Mouse (Mus musculus): ENCODE results near the gene Krt71. TPM values are rescaled to one million over a fixed set of nuclear protein-coding genes. Genes with fewer than 3 reads are reported as not detected.
"Not testable (repeated sequence)": the region's sequence is repeated elsewhere in the genome, so short reads cannot be mapped to it uniquely, and the experiment has no call there.

Krt71 gene
- polyA plus RNA-seq, 1 experiment from 2014 or later = not detected

DNA sequence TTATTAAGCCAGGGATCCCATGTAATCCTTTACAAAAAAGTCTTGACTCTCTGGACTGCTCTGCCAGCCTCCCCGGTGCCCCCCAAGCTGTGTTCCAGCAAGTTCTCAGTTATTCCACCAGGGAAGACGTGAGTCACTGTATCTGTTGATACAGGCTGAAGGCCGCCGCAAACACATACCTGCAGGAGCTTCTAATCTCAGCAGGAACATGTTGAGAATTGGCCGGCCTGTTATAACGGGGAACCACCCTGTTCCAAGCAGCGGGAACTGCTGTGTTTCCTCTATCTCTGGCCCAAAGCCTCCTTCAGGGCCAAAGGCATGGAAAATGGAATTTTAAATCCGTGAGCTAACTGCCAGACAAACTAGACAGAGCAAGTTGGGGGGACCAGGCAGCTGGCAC, 29.2 kb downstream of the Krt71 start:
- no peaks in the 10 kb centered on the region for H3K36me3 ChIP-seq
- no peak overlapping the region for H3K4me2 ChIP-seq
- no peaks in the 10 kb centered on the region for H3K27me3 ChIP-seq
- no peaks in the 10 kb centered on the region for H3K9me3 ChIP-seq (replicated peaks)
- 82% methylated on average over 8 of the region's 8 CpGs for WGBS
- no peaks in the 10 kb centered on the region for H3K4me1 ChIP-seq
- no peak overlapping the region for H3K9ac ChIP-seq
- no peak overlapping the region for H3K27ac ChIP-seq
- ATAC-seq (replicated peaks; ENCODE audit: low FRiP score) = no peak
- H3K4me3 ChIP-seq (replicated peaks) = no peak overlapping the region

DNA sequence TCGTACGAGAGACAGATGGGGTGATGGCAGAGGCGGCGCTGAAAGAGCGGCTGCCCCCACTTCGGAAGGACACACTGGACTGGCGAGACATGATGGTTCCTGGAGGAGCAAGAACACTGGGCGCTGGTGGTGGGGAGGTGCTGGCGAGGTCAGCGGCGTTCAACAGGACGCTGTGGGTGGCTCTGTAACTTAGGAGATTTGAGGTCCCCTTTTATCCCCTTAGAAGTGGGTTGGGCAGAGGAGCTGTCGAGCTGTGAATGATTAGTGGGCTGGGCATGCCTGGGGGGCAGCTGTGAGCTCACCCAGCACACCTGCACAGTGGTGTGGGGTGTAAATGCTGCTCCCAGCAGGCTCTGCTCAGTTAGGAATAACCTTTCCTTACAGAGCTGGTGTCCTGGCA, 30.2 kb downstream of the Krt71 start, which contains the start of gene Krt5:
Krt5 (minus strand) TSS at position 179 of the 400 bp plus-strand sequence.
- no peaks in the 10 kb centered on the region for H3K36me3 ChIP-seq
- WGBS = 61% methylated on average over 13 of the region's 13 CpGs
- H3K9me3 ChIP-seq (replicated peaks) = no peaks in the 10 kb centered on the region
- no peaks in the 10 kb centered on the region for H3K4me1 ChIP-seq
- no peaks in the 10 kb centered on the region for H3K27me3 ChIP-seq
- no peak within 1 kb of the TSS for H3K27ac ChIP-seq
- no peak for ATAC-seq (replicated peaks; ENCODE audit: low FRiP score)
- H3K9ac ChIP-seq = no peak within 1 kb of the TSS
- H3K4me3 ChIP-seq (replicated peaks) = no peak within 1 kb of the TSS
- H3K4me2 ChIP-seq = no peak within 1 kb of the TSS

GRCm38 (mm10) chr15:101708683-101709082, 34.2 kb downstream of the Krt71 start:
- H3K9ac ChIP-seq = no peak overlapping the region
- no peak for ATAC-seq (replicated peaks; ENCODE audit: low FRiP score)
- no peak overlapping the region for H3K4me3 ChIP-seq (replicated peaks)
- no peak overlapping the region for H3K27ac ChIP-seq
- no peak overlapping the region for H3K4me2 ChIP-seq
- no peaks in the 10 kb centered on the region for H3K27me3 ChIP-seq
- no peaks in the 10 kb centered on the region for H3K9me3 ChIP-seq (replicated peaks)
- 67% methylated on average over 11 of the region's 11 CpGs for WGBS
- H3K4me1 ChIP-seq = no peaks in the 10 kb centered on the region
- no peaks in the 10 kb centered on the region for H3K36me3 ChIP-seq

- no peak for ATAC-seq (replicated peaks; ENCODE audit: low FRiP score)
- Histone ChIP-seq H3K4me3 (replicated peaks) (no peak overlapping the region), H3K27me3 (no peaks in the 10 kb centered on the region), H3K4me1 (no peaks in the 10 kb centered on the region), H3K27ac (no peak overlapping the region), H3K9ac (no peak overlapping the region), H3K36me3 (no peaks in the 10 kb centered on the region), H3K9me3 (replicated peaks) (no peaks in the 10 kb centered on the region), H3K4me2 (no peak overlapping the region)
- 85% methylated on average over 9 of the region's 9 CpGs for WGBS
Observed at GRCm38 (mm10) chr15:101707454-101707853, 35.5 kb downstream of the Krt71 start.

GRCm38 (mm10) chr15:101704066-101704465, 38.8 kb downstream of the Krt71 start:
- Histone ChIP-seq H3K9ac (no peak overlapping the region), H3K36me3 (no peaks in the 10 kb centered on the region), H3K4me1 (no peaks in the 10 kb centered on the region), H3K27ac (no peak overlapping the region), H3K9me3 (replicated peaks) (no peaks in the 10 kb centered on the region), H3K27me3 (no peaks in the 10 kb centered on the region), H3K4me2 (no peak overlapping the region), H3K4me3 (replicated peaks) (no peak overlapping the region)
- 67% methylated on average over 4 of the region's 4 CpGs for WGBS
- ATAC-seq (replicated peaks; ENCODE audit: low FRiP score) = 0 out of 2 replicates have a peak, but pooled peaks have one; percentile 29

DNA sequence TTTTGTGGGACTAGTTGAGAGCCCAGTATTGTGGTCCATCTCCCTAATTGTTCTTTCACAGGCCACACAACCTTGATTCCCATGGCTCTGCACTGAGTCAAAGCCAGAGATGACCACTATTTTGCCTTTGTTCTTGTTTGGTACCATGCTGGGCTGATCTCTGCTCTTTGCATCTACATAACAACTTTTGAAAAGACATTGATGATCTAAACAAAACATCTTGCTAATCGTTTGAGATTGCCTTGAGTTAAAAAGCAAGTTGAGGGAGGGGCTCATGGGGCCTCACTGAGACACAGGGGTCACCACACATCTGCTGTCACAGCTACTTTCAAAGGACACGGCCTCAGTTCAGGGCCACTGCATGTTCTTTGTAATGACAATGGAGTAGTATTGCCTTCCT, 40.5 kb downstream of the Krt71 start:
- H3K9ac ChIP-seq = no peak overlapping the region
- no peaks in the 10 kb centered on the region for H3K9me3 ChIP-seq (replicated peaks)
- H3K4me1 ChIP-seq = no peaks in the 10 kb centered on the region
- no peak for ATAC-seq (replicated peaks; ENCODE audit: low FRiP score)
- no peak overlapping the region for H3K27ac ChIP-seq
- H3K36me3 ChIP-seq = no peaks in the 10 kb centered on the region
- no peak overlapping the region for H3K4me2 ChIP-seq
- WGBS = 15% methylated on average over 2 of the region's 2 CpGs
- H3K27me3 ChIP-seq = no peaks in the 10 kb centered on the region
- H3K4me3 ChIP-seq (replicated peaks) = no peak overlapping the region

- Histone ChIP-seq H3K4me2 (no peak overlapping the region), H3K9me3 (replicated peaks) (no peaks in the 10 kb centered on the region), H3K4me3 (replicated peaks) (no peak overlapping the region), H3K36me3 (no peaks in the 10 kb centered on the region), H3K27ac (no peak overlapping the region), H3K4me1 (no peaks in the 10 kb centered on the region), H3K9ac (no peak overlapping the region), H3K27me3 (no peaks in the 10 kb centered on the region)
- WGBS = 81% methylated on average over 8 of the region's 8 CpGs
- ATAC-seq (replicated peaks; ENCODE audit: low FRiP score) = no peak
Observed at GRCm38 (mm10) chr15:101699866-101700265, 43.0 kb downstream of the Krt71 start.

DNA sequence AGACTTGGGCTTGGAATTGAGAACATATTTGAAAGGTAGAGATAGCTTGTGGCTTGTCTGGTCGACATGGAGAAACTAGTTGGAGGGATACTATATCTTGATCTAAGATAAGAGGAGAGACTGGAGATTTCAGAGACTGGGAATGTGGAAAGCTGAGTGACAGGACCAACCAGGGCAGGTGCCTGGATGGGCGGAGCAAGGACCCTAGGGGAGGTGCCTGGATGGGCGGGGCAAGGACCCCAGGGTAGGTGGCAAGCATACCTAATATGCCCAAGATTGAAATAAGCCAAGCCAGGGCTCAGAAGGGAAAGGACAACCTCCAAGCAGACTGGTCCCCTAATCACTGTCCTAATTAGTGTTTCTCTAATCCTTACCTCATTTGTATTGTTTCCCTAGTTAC, 43.7 kb downstream of the Krt71 start:
- 56% methylated on average over 3 of the region's 3 CpGs for WGBS
- H3K9me3 ChIP-seq (replicated peaks) = no peaks in the 10 kb centered on the region
- H3K36me3 ChIP-seq = no peaks in the 10 kb centered on the region
- no peak overlapping the region for H3K9ac ChIP-seq
- no peak overlapping the region for H3K4me2 ChIP-seq
- no peak for ATAC-seq (replicated peaks; ENCODE audit: low FRiP score)
- no peak overlapping the region for H3K27ac ChIP-seq
- H3K4me1 ChIP-seq = no peaks in the 10 kb centered on the region
- H3K27me3 ChIP-seq = no peaks in the 10 kb centered on the region
- H3K4me3 ChIP-seq (replicated peaks) = no peak overlapping the region

- H3K27me3 ChIP-seq = no peaks in the 10 kb centered on the region
- no peak overlapping the region for H3K4me3 ChIP-seq (replicated peaks)
- no peaks in the 10 kb centered on the region for H3K9me3 ChIP-seq (replicated peaks)
- no peak overlapping the region for H3K9ac ChIP-seq
- H3K27ac ChIP-seq = no peak overlapping the region
- no peaks in the 10 kb centered on the region for H3K36me3 ChIP-seq
- WGBS = 74% methylated on average over 8 of the region's 8 CpGs
- no peak for ATAC-seq (replicated peaks; ENCODE audit: low FRiP score)
- no peaks in the 10 kb centered on the region for H3K4me1 ChIP-seq
- no peak overlapping the region for H3K4me2 ChIP-seq
Observed at GRCm38 (mm10) chr15:101697326-101698188, 45.4 kb downstream of the Krt71 start.

- Histone ChIP-seq H3K9ac (no peak within 1 kb of the TSS), H3K27ac (no peak within 1 kb of the TSS), H3K4me2 (no peak within 1 kb of the TSS), H3K4me1 (no peaks in the 10 kb centered on the region), H3K36me3 (no peaks in the 10 kb centered on the region), H3K4me3 (replicated peaks) (no peak within 1 kb of the TSS), H3K27me3 (no peaks in the 10 kb centered on the region), H3K9me3 (replicated peaks) (no peaks in the 10 kb centered on the region)
- no peak for ATAC-seq (replicated peaks; ENCODE audit: low FRiP score)
- WGBS = 80% methylated on average over 5 of the region's 5 CpGs
Observed at GRCm38 (mm10) chr15:101694207-101694606, 48.7 kb downstream of the Krt71 start, which contains the start of gene Krt6a. Krt6a (minus strand) TSS chr15:101694307.

DNA sequence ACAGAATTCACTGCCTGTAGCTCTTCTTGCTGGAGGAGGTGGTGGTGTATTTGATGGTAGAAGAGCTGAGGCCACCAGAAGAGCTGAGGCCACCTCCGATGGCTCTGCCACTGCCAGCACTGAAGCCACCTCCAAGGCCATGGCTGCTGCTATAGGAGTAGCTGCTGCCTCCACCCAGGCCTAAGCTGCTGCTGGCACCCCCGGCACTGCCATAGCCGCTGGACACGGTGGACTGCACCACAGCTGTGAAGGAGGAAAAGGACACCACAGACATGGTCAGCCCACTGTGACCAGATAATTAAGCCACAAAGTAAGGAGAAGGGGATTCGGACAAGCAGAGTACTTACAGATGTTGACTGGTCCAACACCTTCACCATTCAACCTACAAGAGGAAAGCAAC, 52.4 kb downstream of the Krt71 start:
- H3K9me3 ChIP-seq (replicated peaks); H3K4me1 ChIP-seq; H3K4me2 ChIP-seq; H3K27ac ChIP-seq; H3K36me3 ChIP-seq; H3K9ac ChIP-seq; H3K4me3 ChIP-seq (replicated peaks); H3K27me3 ChIP-seq: not testable (repeated sequence)
- peak; percentile 18; the same call in 1 of the 2 replicates for ATAC-seq (replicated peaks; ENCODE audit: low FRiP score)
- WGBS = 66% methylated on average over 5 of the region's 5 CpGs

- Histone ChIP-seq H3K4me2 (no peak overlapping the region), H3K27ac (no peak overlapping the region), H3K9me3 (replicated peaks) (no peaks in the 10 kb centered on the region), H3K4me3 (replicated peaks) (no peak overlapping the region), H3K9ac (no peak overlapping the region), H3K4me1 (no peaks in the 10 kb centered on the region), H3K36me3 (no peaks in the 10 kb centered on the region), H3K27me3 (no peaks in the 10 kb centered on the region)
- no peak for ATAC-seq (replicated peaks; ENCODE audit: low FRiP score)
- WGBS = 71% methylated on average over 2 of the region's 2 CpGs
Observed at GRCm38 (mm10) chr15:101688161-101688560, 54.7 kb downstream of the Krt71 start.
